Mouse (Mus musculus) heart, postnatal 0 days (tissue): ENCODE data around the gene Car5a.

Source experiments
- CTCF ChIP-seq: IDR thresholded peaks from 2 replicates; pipeline ENCODE4 v1.5.1; 2016; ENCODE audit warnings: antibody characterized with exemption, control low read depth, low read depth
- EP300 ChIP-seq: IDR thresholded peaks from 2 replicates; pipeline ENCODE4 v1.6.1; 2016; ENCODE audit warnings: antibody characterized with exemption, low read depth

DNA sequence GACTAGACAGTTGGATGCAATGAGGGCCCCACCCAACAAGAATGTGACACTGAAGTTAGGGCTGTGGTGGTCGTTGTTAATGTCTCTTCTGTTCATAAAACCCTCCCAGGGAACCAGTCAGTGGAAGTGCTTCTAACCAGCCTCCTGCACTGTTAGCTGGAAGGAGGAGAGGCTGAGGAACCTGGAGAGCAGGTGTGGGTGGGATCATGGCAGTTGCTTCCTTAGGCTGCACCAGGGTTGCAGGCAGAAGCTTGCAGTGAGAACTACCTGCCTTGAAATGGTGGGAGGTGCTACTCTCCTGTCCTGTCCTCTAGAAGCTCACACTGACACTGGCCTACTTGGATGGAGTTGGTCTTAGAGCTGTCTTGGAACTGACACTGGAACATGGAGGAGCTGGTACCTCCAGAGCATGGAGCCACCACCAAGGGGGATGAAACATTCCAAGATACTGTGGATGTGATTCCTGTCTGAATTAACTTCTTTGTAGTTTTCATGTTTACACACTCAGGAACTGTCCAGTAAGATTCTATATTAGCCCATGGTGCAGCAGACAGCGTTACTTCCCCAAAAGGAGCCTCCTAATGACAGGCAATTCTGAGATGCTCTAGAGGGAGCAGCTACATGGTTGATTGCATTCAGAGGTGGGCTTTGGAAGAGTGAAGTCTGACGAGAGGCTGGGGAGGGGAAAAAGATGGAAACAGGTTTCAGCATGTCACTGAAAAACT lies 9.3 kb upstream of the Car5a start:
- TF ChIP-seq CTCF (no peak), EP300 (no peak)
